Mouse (Mus musculus) megakaryocyte, adult 5-6 weeks (primary cell): Measurements from ENCODE around the gene Ntn1. TPM values are rescaled to one million over a fixed set of nuclear protein-coding genes. Genes with fewer than 3 reads are reported as not detected.

Experiments
- ATAC-seq: 2 replicates; pipeline ENCODE4 v1.8.0; 2016; ENCODE audit warnings: mild to moderate bottlenecking, inconsistent platforms; ENCODE audit not compliant: poor library complexity, severe bottlenecking
- total RNA-seq, 2 experiments: library from RNA; stranded (forward) in 1 of 2; stranded (reverse) in 1 of 2; fragments of 153-499, 151-499 nt in 1 of 2; fragments of 221-1000, 200-1000 nt in 1 of 2; gene quantifications; 2 replicates each; pipeline versions ENCODE4 v1.2.3 to v1.2.4; 2015 to 2017

Ntn1 gene
- total RNA-seq, 2 experiments from 2014 or later: not detected

- no peak for ATAC-seq
Measured at GRCm38 (mm10) chr11:68385021-68385821, 15.4 kb downstream of the Ntn1 start.

DNA sequence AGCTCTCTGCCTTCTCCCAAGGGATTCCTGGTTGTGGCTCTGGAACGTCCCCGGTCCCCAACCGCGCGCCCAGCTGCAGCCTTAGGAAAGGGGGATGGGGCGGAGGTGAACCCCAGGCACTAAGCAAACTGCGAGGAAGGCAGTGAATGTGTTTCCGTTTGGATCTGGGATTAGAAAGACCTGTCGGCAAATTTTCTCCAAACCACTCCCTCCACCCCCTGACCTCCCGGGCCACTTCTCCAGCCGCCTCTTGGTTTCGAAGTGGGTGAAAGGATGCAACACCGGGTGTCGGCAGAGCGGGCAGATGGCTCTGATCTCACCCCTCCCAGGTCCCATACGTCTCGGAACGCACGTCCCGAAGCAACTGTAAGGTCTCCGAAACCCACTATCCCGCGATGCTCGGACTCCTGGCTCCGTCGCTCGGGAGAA is 16.0 kb downstream of the Ntn1 start:
- ATAC-seq: no peak

- ATAC-seq: no peak
Measured at GRCm38 (mm10) chr11:68384131-68384530, 16.5 kb downstream of the Ntn1 start.

DNA sequence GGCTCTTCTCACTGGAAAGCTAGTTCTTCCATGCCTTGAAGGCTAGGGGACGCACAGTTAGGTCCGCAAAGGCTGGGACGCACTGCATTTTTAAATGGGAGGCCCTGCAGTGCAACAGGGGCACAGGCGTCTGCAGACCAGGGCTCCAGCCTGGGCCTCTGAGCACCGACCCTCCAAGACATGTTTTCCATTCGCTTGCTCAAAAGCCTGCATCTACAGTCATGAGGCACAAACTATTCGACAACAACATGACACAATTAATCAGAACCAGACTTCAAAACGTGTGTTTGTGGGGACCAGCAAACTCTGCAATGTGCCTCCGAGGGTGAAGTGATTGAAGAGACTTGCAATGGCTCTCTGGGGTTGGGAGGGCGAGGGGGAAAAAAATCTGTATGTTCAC is 17.1 kb downstream of the Ntn1 start:
- no peak for ATAC-seq

DNA sequence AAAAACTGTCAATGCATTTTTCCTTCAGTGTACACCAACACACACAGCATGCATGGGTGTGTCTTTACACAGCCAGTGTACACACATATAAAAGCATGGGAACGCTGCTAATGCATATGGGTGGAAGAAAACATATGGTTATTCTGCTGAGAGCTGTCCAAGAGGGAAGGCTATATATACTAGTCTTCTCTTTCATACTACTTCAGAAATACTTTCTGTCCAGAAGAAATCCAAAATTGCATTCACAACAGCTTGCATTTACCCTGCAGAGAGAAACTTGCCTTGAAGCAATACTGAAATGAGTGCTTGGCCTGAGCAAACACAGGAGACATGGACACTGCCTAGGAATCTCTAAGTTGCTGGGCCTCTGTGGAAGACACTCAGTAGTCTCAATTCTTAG is 18.8 kb downstream of the Ntn1 start:
- no peak for ATAC-seq

DNA sequence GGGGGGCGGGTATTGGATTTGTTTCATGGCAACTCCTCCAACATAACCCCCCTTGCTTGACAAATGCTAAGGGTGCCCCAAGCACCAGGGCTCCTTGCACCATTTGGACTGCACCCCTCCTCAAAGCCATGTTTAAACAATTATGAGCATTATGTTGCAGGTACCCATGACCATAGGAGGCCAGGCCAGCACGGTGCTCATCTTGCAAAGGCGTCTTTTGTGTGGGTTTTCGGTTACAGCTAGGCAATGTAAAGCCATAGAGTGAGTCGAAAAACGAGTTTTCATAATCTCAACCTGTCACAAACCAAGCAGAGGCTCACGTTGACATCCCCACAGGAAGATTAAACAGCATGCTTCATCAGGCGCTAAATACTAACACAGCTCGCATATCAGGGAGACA is 19.3 kb downstream of the Ntn1 start:
- ATAC-seq: no peak

DNA sequence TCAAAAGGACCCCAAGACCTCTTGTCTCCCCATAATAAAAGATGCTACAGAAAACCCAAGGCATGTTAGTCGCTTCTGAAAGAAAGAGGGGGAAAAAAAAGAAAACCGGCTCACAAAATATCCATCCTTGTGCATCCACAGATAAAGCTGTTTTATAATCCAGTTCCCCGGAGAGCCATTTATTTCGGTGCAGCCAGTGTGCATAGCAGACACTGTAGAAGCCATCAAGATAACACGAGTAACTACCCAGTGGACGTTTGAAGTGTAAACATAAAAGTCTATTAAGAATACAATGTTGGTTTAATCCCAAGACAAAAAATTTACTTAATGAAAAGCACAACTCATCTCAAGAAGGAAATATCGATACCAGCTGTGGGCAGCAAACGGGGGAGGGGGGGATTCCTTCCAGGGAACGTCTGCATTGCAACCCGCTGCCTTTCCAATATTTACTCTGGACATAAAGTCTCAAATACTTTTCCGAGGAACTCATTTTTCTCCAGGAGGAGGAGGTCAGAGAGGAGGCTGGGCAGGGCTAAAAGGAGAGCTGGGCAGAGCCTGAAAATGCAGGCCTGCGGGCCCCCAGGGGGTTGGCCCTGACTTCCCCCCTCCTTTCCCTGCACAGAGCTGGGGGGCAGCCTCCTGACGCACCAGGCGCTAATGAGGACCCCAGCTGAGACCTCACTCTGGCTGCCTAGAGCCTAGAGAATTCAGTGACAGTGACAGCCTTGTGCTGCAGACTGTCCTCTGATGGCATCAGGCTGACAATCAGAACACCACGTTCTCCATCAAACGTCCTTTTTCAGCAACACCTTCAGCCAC is 21.5 kb downstream of the Ntn1 start:
- no peak for ATAC-seq

- no peak for ATAC-seq
Measured at GRCm38 (mm10) chr11:68378419-68378818, 22.2 kb downstream of the Ntn1 start.

DNA sequence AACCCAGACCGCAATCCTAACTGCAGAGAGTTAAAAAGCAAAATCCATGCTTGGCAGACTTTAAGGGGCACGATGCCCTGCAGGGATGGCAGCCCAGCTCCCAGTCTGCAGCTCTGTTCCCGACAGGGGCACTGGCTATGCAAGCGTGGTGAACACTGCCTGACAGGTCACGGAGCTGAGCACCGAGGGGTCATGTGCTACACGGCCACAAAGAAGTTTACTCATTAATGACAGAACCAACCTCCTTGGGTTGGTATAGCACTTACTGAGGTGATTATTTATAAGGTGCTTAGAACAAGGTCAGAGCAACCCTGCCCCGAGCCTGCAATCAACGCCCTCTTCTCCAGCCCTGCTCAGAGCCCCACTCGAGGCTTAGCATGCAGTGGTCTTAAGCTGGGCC is 27.5 kb downstream of the Ntn1 start:
- ATAC-seq: no peak

- ATAC-seq: no peak
Measured at GRCm38 (mm10) chr11:68371609-68372008, 29.0 kb downstream of the Ntn1 start.

DNA sequence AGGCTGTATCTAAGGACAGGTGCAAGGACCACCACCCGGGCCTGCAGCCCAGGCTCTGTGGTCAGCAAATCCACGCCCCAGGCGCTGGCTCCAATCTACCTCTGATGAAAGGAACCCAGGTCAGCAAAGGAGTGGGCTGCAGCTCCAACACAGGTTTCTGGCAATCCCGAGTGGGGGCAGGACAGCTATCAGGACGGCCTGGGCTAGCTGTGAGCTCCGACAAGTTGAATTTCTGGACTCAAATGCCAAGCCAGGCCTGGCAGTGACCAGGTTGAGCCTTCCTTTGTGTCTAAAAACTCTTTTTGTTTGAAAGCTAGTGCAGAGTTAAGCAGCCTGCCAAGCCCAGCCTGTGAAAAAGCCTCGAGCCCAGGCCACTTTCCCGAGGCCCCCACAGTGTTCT is 43.7 kb downstream of the Ntn1 start:
- no peak for ATAC-seq

DNA sequence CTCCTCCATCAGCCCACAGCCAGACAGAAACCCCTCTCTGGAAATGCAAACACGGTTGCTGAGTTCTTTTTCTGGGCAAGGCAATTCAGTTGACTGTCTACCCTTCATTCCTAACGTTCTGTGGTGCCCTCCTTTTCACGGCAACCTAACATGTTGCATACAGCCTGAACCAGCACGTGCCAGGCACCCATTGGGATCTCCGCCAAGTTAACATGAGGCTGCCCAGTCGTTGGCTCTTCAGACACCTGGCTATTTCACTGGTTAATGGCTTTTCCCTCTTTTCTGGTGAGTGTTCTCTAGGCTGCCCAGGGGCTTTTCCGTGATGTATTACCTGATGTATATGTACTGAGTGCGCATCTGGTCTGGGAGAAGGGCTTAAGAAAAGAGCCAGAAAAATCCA is 45.1 kb downstream of the Ntn1 start:
- no peak for ATAC-seq

DNA sequence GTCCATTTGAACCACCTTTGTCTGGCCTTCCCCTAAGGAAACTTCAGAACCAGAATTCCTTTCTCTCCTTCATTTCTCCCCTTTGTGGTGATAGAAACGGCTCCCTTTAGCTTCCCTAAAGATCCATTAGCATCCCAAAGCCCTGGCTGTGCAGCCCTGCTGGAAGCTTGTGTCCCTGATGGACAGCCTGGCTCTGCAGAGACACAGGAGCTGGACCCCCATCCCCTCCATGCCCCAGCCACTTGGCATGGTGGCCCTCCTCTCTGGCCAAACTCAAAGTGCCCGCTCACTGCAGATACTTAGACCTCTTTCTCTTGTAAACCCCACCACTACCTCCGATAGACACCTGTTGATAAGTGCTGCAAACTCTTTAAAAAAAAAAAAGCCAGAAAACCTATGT is 45.8 kb downstream of the Ntn1 start:
- no peak for ATAC-seq

- ATAC-seq: no peak
Measured at GRCm38 (mm10) chr11:68352236-68352635, 48.4 kb downstream of the Ntn1 start.

GRCm38 (mm10) chr11:68348851-68349250 is 51.8 kb downstream of the Ntn1 start:
- ATAC-seq: no peak

DNA sequence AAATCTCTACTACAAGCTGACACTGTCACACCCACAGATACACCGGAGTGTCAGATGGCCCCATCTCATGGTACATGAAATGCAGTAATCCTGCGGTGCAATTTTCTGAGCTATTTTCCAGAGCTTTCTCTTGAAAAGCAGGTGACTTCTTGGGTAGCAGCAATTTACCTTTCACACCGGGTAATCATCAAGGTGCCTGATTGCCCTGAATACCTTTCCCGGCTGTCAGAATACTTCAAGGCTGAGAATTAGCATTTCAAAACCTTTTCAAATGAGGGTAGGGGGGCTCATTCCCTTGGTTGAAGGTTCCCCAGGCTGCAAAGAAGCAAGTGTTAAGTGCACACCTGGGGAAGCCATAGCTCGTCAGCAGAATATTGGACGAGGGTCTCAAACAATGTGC is 52.5 kb downstream of the Ntn1 start:
- ATAC-seq: no peak

- ATAC-seq: no peak
Measured at GRCm38 (mm10) chr11:68347508-68347907, 53.1 kb downstream of the Ntn1 start.

- no peak for ATAC-seq
Measured at GRCm38 (mm10) chr11:68346099-68346498, 54.5 kb downstream of the Ntn1 start.

- ATAC-seq: no peak
Measured at GRCm38 (mm10) chr11:68344221-68344620, 56.4 kb downstream of the Ntn1 start.

DNA sequence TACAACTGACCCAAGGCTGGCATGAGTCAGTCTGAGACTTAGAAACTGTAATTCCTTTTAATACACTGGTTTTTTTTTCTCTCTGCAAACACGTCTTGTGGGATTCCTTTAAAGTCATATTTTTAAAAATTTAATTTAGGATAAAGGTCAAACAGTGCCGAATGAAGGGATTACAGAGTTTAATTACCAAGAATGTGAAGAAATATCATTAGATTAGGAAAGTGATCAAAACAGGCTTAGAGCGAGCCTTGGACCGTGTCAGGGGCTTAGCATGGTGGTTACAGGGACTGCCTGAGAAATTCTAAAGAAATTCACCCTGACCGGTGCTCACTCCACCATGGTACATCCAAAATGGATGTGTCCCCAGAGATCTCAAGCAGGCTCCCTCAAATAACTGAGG is 57.9 kb downstream of the Ntn1 start:
- no peak for ATAC-seq

- no peak for ATAC-seq
Measured at GRCm38 (mm10) chr11:68342003-68342400, 58.6 kb downstream of the Ntn1 start.
